Mouse (Mus musculus) ES-E14 (cell line): Measurements from ENCODE around the gene Asic1. TPM values are rescaled to one million over a fixed set of nuclear protein-coding genes. Genes with fewer than 3 reads are reported as not detected.

Experiments used
- DNase-seq: peaks from one replicate; pipeline ENCODE4 v3.0.0-alpha.2; 2013; ENCODE audit warnings: low read depth, low spot score
- H3K27ac ChIP-seq: 2 replicates; pipeline ENCODE4 v1.5.1; 2012; ENCODE audit warnings: low read depth, mild to moderate bottlenecking, low read length, moderate library complexity, mixed read lengths; ENCODE audit not compliant: poor library complexity, insufficient read depth, severe bottlenecking
- H3K36me3 ChIP-seq: 2 replicates; pipeline ENCODE4 v1.6.1; 2012; ENCODE audit warnings: mild to moderate bottlenecking, low read length, moderate library complexity, mixed read lengths; ENCODE audit not compliant: control insufficient read depth, poor library complexity, insufficient read depth, severe bottlenecking
- H3K4me1 ChIP-seq, 2 experiments: fragments of 150-350 bp in 1 of 2; sonication (generic) in 1 of 2; 2 replicates each; pipeline ENCODE4 v1.6.1; 2012; ENCODE audit warnings: low read length in 2 of 2, mild to moderate bottlenecking in 1 of 2, mixed read lengths in 1 of 2; ENCODE audit not compliant: control insufficient read depth in 2 of 2, insufficient read depth in 2 of 2, poor library complexity in 1 of 2
- H3K4me3 ChIP-seq, 2 experiments: fragments of 150-350 bp in 1 of 2; sonication (generic) in 1 of 2; 2 replicates each; pipeline ENCODE4 v1.5.1; 2012; ENCODE audit warnings: low read length in 2 of 2, low read depth in 1 of 2, mild to moderate bottlenecking in 1 of 2, mixed read lengths in 1 of 2; ENCODE audit not compliant: insufficient read depth in 1 of 2, poor library complexity in 1 of 2, severe bottlenecking in 1 of 2
- H3K9ac ChIP-seq: 2 replicates; pipeline ENCODE4 v1.6.1; 2012; ENCODE audit warnings: low read depth, mild to moderate bottlenecking, low read length, mixed read lengths; ENCODE audit not compliant: poor library complexity, insufficient read depth, severe bottlenecking
- H3K9me3 ChIP-seq: fragments of 150-350 bp; sonication (generic); 2 replicates; pipeline ENCODE4 v1.6.1; 2012; ENCODE audit warnings: low read depth, mild to moderate bottlenecking, low read length; ENCODE audit not compliant: control insufficient read depth, insufficient read depth
- CHD2 ChIP-seq: IDR thresholded peaks from 2 replicates; pipeline ENCODE4 v1.6.1; 2014; ENCODE audit warnings: mild to moderate bottlenecking, low read depth, low read length, inconsistent platforms
- HCFC1 ChIP-seq: IDR thresholded peaks from 2 replicates; pipeline ENCODE4 v1.6.1; 2012; ENCODE audit warnings: low read length, inconsistent platforms, borderline replicate concordance; ENCODE audit not compliant: insufficient read depth
- MAFK ChIP-seq: IDR thresholded peaks from 2 replicates; pipeline ENCODE4 v1.6.1; 2014; ENCODE audit warnings: mild to moderate bottlenecking, low read depth, low read length, inconsistent platforms; ENCODE audit not compliant: insufficient read depth
- ZC3H11A ChIP-seq: IDR thresholded peaks from 2 replicates; pipeline ENCODE4 v1.6.1; 2012; ENCODE audit warnings: low read depth, mild to moderate bottlenecking, inconsistent platforms, low read length, borderline replicate concordance
- ZNF384 ChIP-seq: IDR thresholded peaks from 2 replicates; pipeline ENCODE4 v1.6.1; 2012; ENCODE audit warnings: low read depth, low read length, inconsistent platforms
- in situ Hi-C, 2 experiments: fragments of 600-800 bp; cut with MboI; formaldehyde crosslinking; loops; one replicate each; pipeline ENCODE4 v1.15.1; 2025; ENCODE audit warnings: low sequenced_read_pairs in 2 of 2, inconsistent platforms in 1 of 2; ENCODE audit not compliant: unreplicated experiment in 2 of 2
- total RNA-seq: library from RNA; depleted of rRNA; stranded (reverse); fragments of 300-350 nt; gene quantifications from 2 replicates; pipeline ENCODE4 v1.2.3, GENCODE M21; 2012; rRNA removed

The Asic1 gene
- total RNA-seq: 6.6 and 15.0 TPM in 2 replicates

GRCm38 (mm10) chr15:99670154-99670821 lies at the start of gene Asic1:
TSS of gene Asic1 (plus strand) at chr15:99670368.
- no peak for DNase-seq
- Histone ChIP-seq H3K9ac (peak within 1 kb of the TSS; percentile 54), H3K27ac (no peak within 1 kb of the TSS), H3K36me3 (no peaks in the 10 kb centered on the region), H3K4me1 (peaks cover 1 to 14% of the 10 kb centered on the region in 2 experiments; a peak in 2 of 4 replicates), H3K9me3 (no peaks in the 10 kb centered on the region), H3K4me3 (peak within 1 kb of the TSS; percentile 66 to 72)
- TF ChIP-seq ZC3H11A: no peak
- no peak for TF ChIP-seq CHD2
- TF ChIP-seq HCFC1: no peak
- no peak for TF ChIP-seq MAFK
- TF ChIP-seq ZNF384: no peak
- in situ Hi-C loops: no loop called here

- Histone ChIP-seq H3K4me1 (0 out of 4 replicates have a peak, but pooled peaks cover 0 to 2% of the 10 kb centered on the region in 2 experiments), H3K4me3 (no peak overlapping the region), H3K27ac (no peak overlapping the region), H3K9ac (no peak overlapping the region), H3K9me3 (no peaks in the 10 kb centered on the region), H3K36me3 (peaks cover 44% of the 10 kb centered on the region)
- in situ Hi-C loops: no loop called here
- DNase-seq: no peak
- TF ChIP-seq ZNF384: no peak
- no peak for TF ChIP-seq MAFK
- TF ChIP-seq ZC3H11A: no peak
- TF ChIP-seq CHD2: no peak
- TF ChIP-seq HCFC1: no peak
Measured at GRCm38 (mm10) chr15:99622063-99622462, 48.1 kb upstream of the Asic1 start.

GRCm38 (mm10) chr15:99631618-99632017 lies 38.5 kb upstream of the Asic1 start:
- Histone ChIP-seq H3K4me1 (no peaks in the 10 kb centered on the region), H3K27ac (no peak overlapping the region), H3K4me3 (no peak overlapping the region), H3K9ac (no peak overlapping the region), H3K36me3 (peaks cover 49% of the 10 kb centered on the region), H3K9me3 (no peaks in the 10 kb centered on the region)
- DNase-seq: peak; percentile 63
- TF ChIP-seq ZNF384 (no peak), ZC3H11A (no peak), MAFK (no peak), CHD2 (no peak), HCFC1 (no peak)
- in situ Hi-C loops: no loop called here

GRCm38 (mm10) chr15:99634702-99635101 lies 35.5 kb upstream of the Asic1 start:
- Histone ChIP-seq H3K4me3 (no peak overlapping the region), H3K27ac (no peak overlapping the region), H3K9ac (no peak overlapping the region), H3K9me3 (no peaks in the 10 kb centered on the region), H3K36me3 (peaks cover 54% of the 10 kb centered on the region), H3K4me1 (peaks cover 0 to 3% of the 10 kb centered on the region in 2 experiments; a peak in 1 of 4 replicates)
- in situ Hi-C loops: no loop called here
- DNase-seq: no peak
- TF ChIP-seq CHD2 (no peak), ZC3H11A (no peak), HCFC1 (no peak), ZNF384 (no peak), MAFK (no peak)
